Mouse (Mus musculus) mature B cell (primary cell): ENCODE measurements around the gene Nlrc3.
"Not testable (repeated sequence)": the region's sequence is repeated elsewhere in the genome, so short reads cannot be mapped to it uniquely, and the experiment has no call there.

ENCODE experiments used
- in situ Hi-C: fragments of 300-500 bp; cut with MboI; formaldehyde crosslinking; loops from 2 replicates; pipeline ENCODE4 v1.14.3; 2019

Gene Nlrc3

GRCm38 (mm10) chr16:3976251-3976671 is at the start of gene Nlrc3:
Gene Nlrc3 (minus strand): TSS chr16:3976632.
- in situ Hi-C loops, result no loop called here

DNA sequence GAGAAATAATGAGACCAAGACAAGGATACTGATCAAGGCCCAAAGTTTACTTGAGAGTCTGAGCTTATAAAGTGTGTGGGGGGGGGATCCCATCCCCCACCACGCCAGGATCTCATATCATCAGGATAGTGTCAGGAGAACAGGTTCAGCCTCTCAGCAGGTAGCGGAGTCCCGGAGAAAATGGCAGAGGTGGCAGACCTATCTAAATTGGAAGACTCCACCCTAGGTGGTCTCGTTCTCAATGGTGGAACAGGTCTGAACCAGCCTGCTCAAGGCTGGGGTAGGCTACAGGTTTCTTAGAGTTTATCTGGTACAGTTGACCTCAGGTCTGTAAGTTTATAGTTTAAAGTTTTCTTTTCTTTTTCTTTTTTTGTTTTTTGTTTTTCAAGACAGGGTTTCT is 46.3 kb upstream of the Nlrc3 start:
- in situ Hi-C loops, result no loop called here

GRCm38 (mm10) chr16:4021241-4021640 is 44.8 kb upstream of the Nlrc3 start:
- in situ Hi-C loops, result no loop called here

GRCm38 (mm10) chr16:4017466-4017865 is 41.0 kb upstream of the Nlrc3 start:
- in situ Hi-C loops, result not testable (repeated sequence)

DNA sequence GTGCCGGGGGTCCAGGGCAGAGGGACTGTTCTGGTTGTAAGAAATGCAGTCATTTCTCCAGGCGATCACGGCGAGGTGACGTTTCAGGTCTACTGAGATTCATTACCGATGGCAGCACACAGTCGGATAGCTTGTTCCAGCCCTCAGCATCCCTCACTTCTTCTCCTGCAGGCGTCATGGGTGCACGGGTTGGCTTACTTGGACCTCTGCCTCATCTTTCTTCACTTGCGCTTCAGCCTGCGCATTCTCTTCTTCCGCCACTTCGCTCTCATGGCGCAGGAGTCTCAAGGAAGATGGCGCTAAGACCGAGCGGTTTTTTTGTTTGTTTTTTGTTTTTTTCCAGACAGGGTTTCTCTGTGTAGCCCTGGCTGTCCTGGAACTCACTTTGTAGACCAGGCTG is 40.4 kb upstream of the Nlrc3 start:
- in situ Hi-C loops, result not testable (repeated sequence)

DNA sequence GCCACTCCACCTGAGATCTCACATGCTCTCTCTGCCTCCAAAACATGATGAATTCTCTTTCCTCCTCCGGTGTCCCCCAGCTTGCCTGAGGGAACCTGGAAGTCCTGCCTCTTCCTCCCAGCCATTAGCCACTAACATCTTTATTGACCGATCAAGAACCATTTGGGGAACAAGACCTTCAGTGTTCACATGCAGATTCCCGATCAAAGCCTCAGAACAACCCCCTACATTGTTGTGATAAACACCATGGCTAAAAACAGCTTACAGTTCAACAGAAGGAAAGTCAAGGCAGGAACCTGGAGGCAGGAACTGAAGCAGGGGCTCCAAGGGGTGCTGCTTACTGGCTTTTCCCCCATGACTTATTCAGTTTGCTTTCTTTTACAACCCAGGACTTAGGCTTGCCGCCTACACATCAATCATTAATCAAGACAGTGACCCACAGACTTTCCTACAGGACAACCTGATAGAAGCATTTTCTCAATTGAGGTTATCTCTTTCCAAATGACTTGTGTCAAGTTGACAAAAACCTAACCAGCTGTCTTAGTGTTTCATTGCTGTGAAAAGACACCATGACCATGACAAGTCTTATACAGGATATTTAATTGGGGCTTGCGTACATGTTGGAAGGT is 37.7 kb upstream of the Nlrc3 start:
- in situ Hi-C loops, result no loop called here

- in situ Hi-C loops, result no loop called here
Observed at GRCm38 (mm10) chr16:4012882-4013570, 36.6 kb upstream of the Nlrc3 start.

DNA sequence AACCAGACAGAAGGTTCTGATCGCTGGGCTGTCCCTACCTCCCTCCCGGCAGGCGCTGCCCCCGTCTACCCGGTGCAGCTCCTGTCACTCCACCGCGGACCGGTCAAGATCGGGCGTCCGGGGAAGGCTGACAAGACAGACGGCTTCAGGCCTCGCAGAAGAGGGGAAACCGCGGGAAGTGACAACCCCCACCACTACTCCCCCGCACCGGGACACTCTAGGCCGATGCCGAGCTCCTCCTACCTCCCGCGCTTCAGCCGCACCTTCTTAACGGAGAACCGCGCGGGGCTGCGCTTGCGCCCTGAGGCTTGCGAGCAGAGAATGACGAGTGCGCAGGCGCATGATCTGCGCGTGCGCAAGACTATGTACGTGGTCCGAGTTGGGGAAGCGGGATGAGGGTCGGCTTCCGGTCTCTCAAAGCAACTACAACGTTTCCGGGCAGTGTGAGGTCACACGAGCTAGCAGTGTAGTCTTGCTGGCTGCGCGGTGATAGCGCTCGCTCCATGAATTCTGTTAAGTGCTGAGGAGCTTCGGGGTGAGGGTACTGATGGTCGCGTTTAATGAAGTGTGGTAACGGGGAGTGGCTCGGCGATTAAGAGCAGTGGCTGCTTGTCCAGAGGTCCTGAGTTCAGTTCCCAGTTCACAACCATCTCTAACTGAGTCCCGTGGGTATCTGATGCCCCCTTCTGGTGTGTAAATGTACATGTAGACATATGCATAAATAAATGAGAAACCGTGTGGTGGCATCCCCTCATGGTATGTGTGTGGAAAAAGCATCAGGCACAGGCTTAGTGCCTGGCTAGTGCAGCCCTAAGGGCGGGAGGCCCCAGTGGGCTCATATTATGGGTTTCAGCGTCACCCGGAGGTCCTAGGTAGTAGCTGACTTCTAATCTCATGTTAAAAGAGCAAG is 27.3 kb upstream of the Nlrc3 start, which contains the start of gene Slx4:
Slx4 (minus strand) TSS at position 282 of the 910 bp plus-strand sequence.
- in situ Hi-C loops, result no loop called here

DNA sequence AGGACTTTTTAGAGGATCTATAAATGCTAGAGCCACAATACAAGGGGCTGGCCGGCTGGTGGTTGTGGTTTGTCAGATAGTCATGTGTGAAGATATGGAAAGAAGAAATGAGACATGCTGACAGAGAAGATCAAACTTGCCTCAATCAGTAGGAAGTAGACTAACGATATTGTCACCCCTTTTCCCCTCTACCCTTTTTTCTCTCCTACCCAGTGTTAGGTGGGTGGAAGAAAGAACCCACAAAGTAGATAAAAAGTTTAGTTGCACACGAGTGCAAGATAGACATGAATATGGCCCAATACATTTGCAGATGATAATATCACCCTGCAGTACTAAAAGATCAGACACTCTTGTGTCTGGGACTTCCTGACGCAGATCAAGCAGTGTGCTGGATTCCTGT is 12.0 kb upstream of the Nlrc3 start:
- in situ Hi-C loops, result no loop called here

DNA sequence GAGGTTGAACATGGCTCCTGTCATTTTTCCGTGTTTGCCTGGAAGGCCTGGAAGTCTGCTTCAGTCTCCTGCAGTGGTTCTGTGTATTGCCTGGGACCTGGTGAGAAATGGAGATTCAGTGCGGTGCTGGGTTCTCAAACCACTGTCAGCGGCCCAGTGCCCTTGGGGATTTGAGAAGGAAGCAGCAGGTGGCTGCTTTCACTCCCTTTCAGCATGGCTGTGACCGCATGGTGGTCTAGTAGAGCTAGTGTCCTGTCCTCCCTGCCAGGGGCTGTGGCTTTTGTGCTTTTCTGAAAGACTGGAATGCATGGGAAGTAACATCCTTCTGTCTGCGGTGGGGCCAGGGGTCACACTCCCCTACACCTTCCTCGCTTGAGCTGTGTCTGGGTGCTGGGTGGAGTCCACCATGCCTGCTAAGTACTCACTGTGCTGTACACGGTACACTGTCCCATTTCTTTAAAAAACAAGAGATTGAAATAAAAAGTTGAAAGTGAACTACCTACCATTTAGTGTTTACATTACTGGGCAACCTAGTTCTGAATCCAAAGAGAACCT is 6.8 kb upstream of the Nlrc3 start:
- in situ Hi-C loops, result no loop called here

DNA sequence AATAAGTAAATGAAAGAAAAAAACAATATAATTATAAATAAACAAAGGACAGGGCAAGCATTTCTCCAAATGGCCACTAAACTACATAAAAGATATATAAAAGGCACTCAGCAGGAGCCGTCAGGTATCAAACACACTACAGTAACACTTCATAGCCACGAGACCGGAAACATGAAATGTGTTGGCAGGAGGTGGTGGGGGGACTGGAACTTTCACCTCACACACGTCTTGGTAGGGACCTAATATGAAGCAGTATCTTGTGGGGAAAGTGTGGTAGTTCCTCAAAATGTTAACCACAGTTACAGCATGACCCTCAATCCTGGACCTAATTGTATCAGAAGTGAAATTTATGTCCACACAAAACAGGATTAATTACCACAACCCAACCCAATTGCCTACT is 5.7 kb upstream of the Nlrc3 start:
- in situ Hi-C loops, result no loop called here

- in situ Hi-C loops, result no loop called here
Observed at GRCm38 (mm10) chr16:3976712-3977111, 280 bp upstream of the Nlrc3 start.

GRCm38 (mm10) chr16:3975658-3976057 is 774 bp downstream of the Nlrc3 start:
- in situ Hi-C loops, result no loop called here

DNA sequence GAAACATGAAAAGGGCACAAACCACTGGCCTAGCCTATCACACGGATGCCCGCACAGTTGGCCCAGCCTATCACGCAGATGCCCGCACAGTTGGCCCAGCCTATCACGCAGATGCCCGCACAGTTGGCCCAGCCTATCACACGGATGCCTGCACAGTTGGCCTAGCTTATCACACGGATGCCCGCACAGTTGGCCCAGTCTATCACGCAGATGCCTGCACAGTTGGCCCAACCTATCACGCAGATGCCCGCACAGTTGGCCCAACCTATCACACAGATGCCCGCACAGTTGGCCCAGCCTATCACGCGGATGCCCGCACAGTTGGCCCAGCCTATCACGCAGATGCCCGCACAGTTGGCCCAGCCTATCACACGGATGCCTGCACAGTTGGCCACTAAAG is 2.0 kb downstream of the Nlrc3 start:
- in situ Hi-C loops, result not testable (repeated sequence)

GRCm38 (mm10) chr16:3965534-3965933 is 10.9 kb downstream of the Nlrc3 start:
- in situ Hi-C loops, result no loop called here

GRCm38 (mm10) chr16:3964990-3965389 is 11.4 kb downstream of the Nlrc3 start:
- in situ Hi-C loops, result no loop called here

- in situ Hi-C loops, result no loop called here
Observed at GRCm38 (mm10) chr16:3959261-3959660, 17.2 kb downstream of the Nlrc3 start.

DNA sequence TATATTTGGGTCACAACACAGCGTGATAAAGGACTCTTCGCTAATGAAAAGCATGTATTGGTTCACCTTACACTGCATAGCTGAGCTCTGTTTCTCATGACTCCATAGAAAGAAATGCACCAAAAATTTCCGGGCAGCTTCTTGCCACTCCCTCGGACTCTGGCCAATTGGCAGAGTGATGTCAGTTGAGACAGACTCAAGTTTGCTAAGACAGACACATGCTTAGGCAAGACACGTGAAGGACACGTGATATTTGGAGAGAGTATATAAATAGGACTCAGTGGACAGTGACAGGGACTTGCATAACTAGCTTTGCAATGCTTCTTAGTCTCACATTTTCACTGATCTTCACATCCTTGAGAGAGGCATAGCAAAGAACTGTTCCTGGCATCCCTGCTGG is 20.1 kb downstream of the Nlrc3 start:
- in situ Hi-C loops, result no loop called here

GRCm38 (mm10) chr16:3951141-3951540 is 25.3 kb downstream of the Nlrc3 start:
- in situ Hi-C loops, result no loop called here

- in situ Hi-C loops, result no loop called here
Observed at GRCm38 (mm10) chr16:3934701-3935100, 41.7 kb downstream of the Nlrc3 start.

- in situ Hi-C loops, result no loop called here
Observed at GRCm38 (mm10) chr16:3934091-3934490, 42.3 kb downstream of the Nlrc3 start.

GRCm38 (mm10) chr16:3933536-3933935 is 42.9 kb downstream of the Nlrc3 start:
- in situ Hi-C loops, result no loop called here
